Mouse (Mus musculus): ENCODE data around the gene Rsph14. TPM values are rescaled to one million over a fixed set of nuclear protein-coding genes. Genes with fewer than 3 reads are reported as not detected.

Rsph14 gene
- polyA plus RNA-seq, 1 experiment from 2014 or later, result 8.8 TPM

GRCm38 (mm10) chr10:74966850-74967451 lies 65.4 kb downstream of the Rsph14 start, which contains the start of gene Gnaz:
Gene Gnaz (plus strand): TSS chr10:74967177.
- H3K27me3 ChIP-seq (replicated peaks; ENCODE audit: insufficient read depth, low read length), result 0 out of 2 replicates have a peak, but pooled peaks cover 10% of the 10 kb centered on the region
- H3K4me1 ChIP-seq (ENCODE audit: insufficient read depth, low read depth, low read length), result no peaks in the 10 kb centered on the region
- H3K27ac ChIP-seq (ENCODE audit: low read length), result no peak within 1 kb of the TSS
- H3K9me3 ChIP-seq (ENCODE audit: low read length), result no peaks in the 10 kb centered on the region
- H3K36me3 ChIP-seq (ENCODE audit: insufficient read depth, low read length), result no peaks in the 10 kb centered on the region; the same call in 1 of the 2 replicates
- H3K4me3 ChIP-seq (ENCODE audit: low read depth, low read length), result peak within 1 kb of the TSS; percentile 51
- WGBS, result under 1% methylated on average over 39 of the region's 83 CpGs
- H3K9ac ChIP-seq (replicated peaks; ENCODE audit: low read depth), result no peak within 1 kb of the TSS
- H3K4me2 ChIP-seq (replicated peaks; ENCODE audit: low read depth, low read length), result peak within 1 kb of the TSS; percentile 91
- DNase-seq (ENCODE audit: low spot score), result peak; percentile 97
- TF ChIP-seq CTCF (IDR thresholded peaks at IDR 0.05) (peak; percentile 41), EP300 (IDR thresholded peaks at IDR 0.05) (no peak)
- peak; percentile 99 for ATAC-seq

- H3K27me3 ChIP-seq (replicated peaks; ENCODE audit: insufficient read depth, low read length), result 0 out of 2 replicates have a peak, but pooled peaks cover 10% of the 10 kb centered on the region
- WGBS, result 54% methylated on average over 1 of the region's 1 CpGs
- H3K4me2 ChIP-seq (replicated peaks; ENCODE audit: low read depth, low read length), result no peak overlapping the region
- no peak overlapping the region for H3K9ac ChIP-seq (replicated peaks; ENCODE audit: low read depth)
- no peak for DNase-seq (ENCODE audit: low spot score)
- H3K27ac ChIP-seq (ENCODE audit: low read length), result no peak overlapping the region
- H3K4me3 ChIP-seq (ENCODE audit: low read depth, low read length), result no peak overlapping the region
- H3K36me3 ChIP-seq (ENCODE audit: insufficient read depth, low read length), result no peaks in the 10 kb centered on the region; the same call in 1 of the 2 replicates
- no peaks in the 10 kb centered on the region for H3K4me1 ChIP-seq (ENCODE audit: insufficient read depth, low read depth, low read length)
- H3K9me3 ChIP-seq (ENCODE audit: low read length), result no peaks in the 10 kb centered on the region
- TF ChIP-seq EP300 (IDR thresholded peaks at IDR 0.05) (no peak), CTCF (IDR thresholded peaks at IDR 0.05) (no peak)
- ATAC-seq, result no peak
These were observed 68.0 kb downstream of the Rsph14 start for GRCm38 (mm10) chr10:74964380-74964779.

GRCm38 (mm10) chr10:74952830-74953443 lies 79.4 kb downstream of the Rsph14 start:
- WGBS, result 56% methylated on average over 9 of the region's 9 CpGs
- DNase-seq (ENCODE audit: low spot score), result no peak
- Histone ChIP-seq H3K27ac (ENCODE audit: low read length) (no peak overlapping the region), H3K4me1 (ENCODE audit: insufficient read depth, low read depth, low read length) (no peaks in the 10 kb centered on the region), H3K4me2 (replicated peaks; ENCODE audit: low read depth, low read length) (no peak overlapping the region), H3K9ac (replicated peaks; ENCODE audit: low read depth) (no peak overlapping the region), H3K9me3 (ENCODE audit: low read length) (no peaks in the 10 kb centered on the region), H3K4me3 (ENCODE audit: low read depth, low read length) (no peak overlapping the region), H3K36me3 (ENCODE audit: insufficient read depth, low read length) (no peaks in the 10 kb centered on the region), H3K27me3 (replicated peaks; ENCODE audit: insufficient read depth, low read length) (no peaks in the 10 kb centered on the region)
- TF ChIP-seq EP300 (IDR thresholded peaks at IDR 0.05), result no peak
- no peak for TF ChIP-seq CTCF (IDR thresholded peaks at IDR 0.05)
- ATAC-seq, result no peak

- no peaks in the 10 kb centered on the region for H3K4me1 ChIP-seq (ENCODE audit: insufficient read depth, low read depth, low read length)
- H3K4me3 ChIP-seq (ENCODE audit: low read depth, low read length), result no peak overlapping the region
- H3K9ac ChIP-seq (replicated peaks; ENCODE audit: low read depth), result no peak overlapping the region
- no peaks in the 10 kb centered on the region for H3K9me3 ChIP-seq (ENCODE audit: low read length)
- no peak overlapping the region for H3K27ac ChIP-seq (ENCODE audit: low read length)
- ATAC-seq, result no peak
- H3K36me3 ChIP-seq (ENCODE audit: insufficient read depth, low read length), result no peaks in the 10 kb centered on the region
- H3K4me2 ChIP-seq (replicated peaks; ENCODE audit: low read depth, low read length), result no peak overlapping the region
- 96% methylated on average over 1 of the region's 1 CpGs for WGBS
- TF ChIP-seq EP300 (IDR thresholded peaks at IDR 0.05) (no peak), CTCF (IDR thresholded peaks at IDR 0.05) (peak; percentile 37)
- DNase-seq (ENCODE audit: low spot score), result no peak
- no peaks in the 10 kb centered on the region for H3K27me3 ChIP-seq (replicated peaks; ENCODE audit: insufficient read depth, low read length)
These were observed 91.6 kb downstream of the Rsph14 start for GRCm38 (mm10) chr10:74940795-74941194.

GRCm38 (mm10) chr10:74939300-74939699 lies 93.1 kb downstream of the Rsph14 start:
- Histone ChIP-seq H3K4me3 (ENCODE audit: low read depth, low read length) (no peak overlapping the region), H3K9me3 (ENCODE audit: low read length) (no peaks in the 10 kb centered on the region)
- TF ChIP-seq EP300 (IDR thresholded peaks at IDR 0.05) (no peak), CTCF (IDR thresholded peaks at IDR 0.05) (peak; percentile 48)

DNA sequence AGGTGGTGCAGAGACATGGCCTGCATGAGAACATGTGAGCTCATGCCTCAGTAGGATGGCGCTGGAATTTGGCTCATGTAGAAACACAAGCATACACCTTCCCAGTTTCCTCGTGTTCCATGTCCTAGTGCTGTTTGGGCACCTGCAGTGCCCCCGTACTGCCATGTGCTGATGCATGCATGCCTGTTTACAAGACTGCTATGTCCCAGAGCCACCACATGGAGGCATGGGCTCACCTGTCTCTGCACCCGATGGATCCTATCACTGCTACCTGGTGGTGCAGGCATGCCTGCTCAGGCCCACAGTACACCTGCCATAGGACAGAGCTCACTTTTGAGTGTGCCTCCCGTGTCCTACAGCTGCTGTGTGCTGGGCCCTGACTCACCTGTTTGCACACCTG lies 94.0 kb downstream of the Rsph14 start:
- H3K4me1 ChIP-seq (ENCODE audit: insufficient read depth, low read depth, low read length), result no peaks in the 10 kb centered on the region
- no peak for DNase-seq (ENCODE audit: low spot score)
- 53% methylated on average over 5 of the region's 5 CpGs for WGBS
- H3K9me3 ChIP-seq (ENCODE audit: low read length), result no peaks in the 10 kb centered on the region
- TF ChIP-seq EP300 (IDR thresholded peaks at IDR 0.05) (no peak), CTCF (IDR thresholded peaks at IDR 0.05) (peak; percentile 37)
- ATAC-seq, result no peak
- H3K4me2 ChIP-seq (replicated peaks; ENCODE audit: low read depth, low read length), result no peak overlapping the region
- no peak overlapping the region for H3K9ac ChIP-seq (replicated peaks; ENCODE audit: low read depth)
- no peak overlapping the region for H3K27ac ChIP-seq (ENCODE audit: low read length)
- H3K4me3 ChIP-seq (ENCODE audit: low read depth, low read length), result no peak overlapping the region
- no peaks in the 10 kb centered on the region for H3K36me3 ChIP-seq (ENCODE audit: insufficient read depth, low read length)
- H3K27me3 ChIP-seq (replicated peaks; ENCODE audit: insufficient read depth, low read length), result no peaks in the 10 kb centered on the region

More at GRCm38 (mm10) chr10:74939300-74939699, 93.1 kb downstream of the Rsph14 start:
- no peak overlapping the region for H3K27ac ChIP-seq (ENCODE audit: low read length)
- no peak overlapping the region for H3K9ac ChIP-seq (replicated peaks; ENCODE audit: low read depth)
- 49% methylated on average over 3 of the region's 3 CpGs for WGBS
- H3K27me3 ChIP-seq (replicated peaks; ENCODE audit: insufficient read depth, low read length), result no peaks in the 10 kb centered on the region
- H3K4me1 ChIP-seq (ENCODE audit: insufficient read depth, low read depth, low read length), result no peaks in the 10 kb centered on the region
- H3K4me2 ChIP-seq (replicated peaks; ENCODE audit: low read depth, low read length), result no peak overlapping the region
- DNase-seq (ENCODE audit: low spot score) (no peak), ATAC-seq (no peak)
- H3K36me3 ChIP-seq (ENCODE audit: insufficient read depth, low read length), result no peaks in the 10 kb centered on the region

Data from lung, postnatal 0 days (tissue).